Mouse (Mus musculus) heart, adult 18-20 months (tissue): ENCODE results near the gene Cacna2d1. TPM values are rescaled to one million over a fixed set of nuclear protein-coding genes. Genes with fewer than 3 reads are reported as not detected.

Experiments used
- DNase-seq, 2 experiments: peaks; one replicate each; pipeline ENCODE4 v3.0.0; 2021 to 2022; ENCODE audit warnings: mixed read lengths in 1 of 2
- total RNA-seq, 2 experiments: library from RNA; stranded (reverse); gene quantifications; 2 replicates each; pipeline ENCODE4 v1.2.3; 2021

The Cacna2d1 gene
- total RNA-seq, 2 experiments from 2014 or later = 82.2 to 87.4 TPM

DNA sequence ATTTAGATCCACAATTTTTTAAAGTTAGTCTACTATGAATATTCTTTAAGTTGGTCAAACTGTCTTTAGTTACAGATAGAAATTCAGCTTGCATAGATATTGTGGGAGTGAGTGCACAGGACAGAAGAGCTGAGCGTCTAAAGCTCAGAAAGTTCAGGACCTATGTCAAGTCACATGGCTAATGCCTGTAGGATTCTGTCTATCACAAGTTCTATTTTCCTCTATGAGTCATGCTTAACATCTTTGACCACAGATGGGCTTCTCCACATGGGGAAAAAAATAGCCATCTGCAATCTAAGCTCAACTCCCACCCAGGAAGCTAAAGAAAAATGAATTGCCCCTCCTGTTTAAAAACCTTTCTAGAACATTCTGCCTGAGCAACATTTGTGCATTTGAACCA lies 483.5 kb downstream of the Cacna2d1 start:
- no peak for DNase-seq

DNA sequence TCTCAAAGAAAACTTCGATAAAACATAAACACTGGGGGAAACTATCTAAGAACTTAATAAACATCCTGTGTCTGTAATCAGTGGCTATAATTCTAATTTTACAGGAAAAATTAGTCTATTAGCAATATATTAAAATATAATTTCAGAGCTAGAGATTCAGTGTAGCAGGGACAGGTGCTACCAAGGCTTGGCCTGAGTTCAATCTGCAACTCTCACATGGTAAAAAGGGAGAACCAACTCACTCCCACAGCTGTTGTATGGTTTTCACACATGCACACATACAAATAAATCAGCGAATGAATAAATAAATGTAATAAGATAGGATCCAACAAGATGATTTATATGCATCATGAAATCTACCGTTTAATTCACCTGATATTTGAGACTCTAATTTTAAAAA lies 484.0 kb downstream of the Cacna2d1 start:
- DNase-seq = no peak

Other genes starting within 250 kb of the Cacna2d1 start
- gene Speer4c, start 220.4 kb upstream of the Cacna2d1 start, total RNA-seq = not detected